Mouse (Mus musculus): ENCODE measurements around the gene Olfr1184. TPM values are rescaled to one million over a fixed set of nuclear protein-coding genes. Genes with fewer than 3 reads are reported as not detected.
"Not testable (repeated sequence)": the region's sequence is repeated elsewhere in the genome, so short reads cannot be mapped to it uniquely, and the experiment has no call there.

The Olfr1184 gene
- not detected in 2 replicates for polyA plus RNA-seq (2015; fragmentation: Nextera tagmentation; extraction: Ambion mirVana)

DNA sequence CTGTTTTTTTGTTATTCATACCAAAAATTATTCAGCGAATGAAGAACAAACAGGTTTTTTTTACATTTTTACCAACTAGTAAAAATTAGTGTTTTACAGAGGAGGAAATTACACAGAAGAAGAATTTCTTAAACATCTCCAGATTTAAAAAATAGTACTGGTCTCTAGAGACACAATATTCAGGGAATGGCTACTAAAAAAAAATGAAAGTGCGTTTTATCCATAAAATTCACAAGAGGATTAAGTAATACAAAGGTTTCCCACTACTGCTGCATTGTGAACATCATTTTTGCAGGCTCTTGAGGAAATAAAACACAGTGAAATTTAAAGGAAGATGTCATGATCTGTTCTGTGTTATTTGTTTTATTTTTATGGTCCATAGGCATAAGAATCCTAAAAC is at the start of gene Olfr1184:
Olfr1184 (plus strand) TSS at position 301 of the 400 bp plus-strand sequence.
- H3K27me3 ChIP-seq (ENCODE audit: insufficient read depth, low read length): no peaks in the 10 kb centered on the region
- WGBS: 94% methylated on average over 2 of the region's 2 CpGs
- H3K4me2 ChIP-seq (replicated peaks; ENCODE audit: low read depth, low read length): no peak within 1 kb of the TSS
- no peak for ATAC-seq (ENCODE audit: low FRiP score, low TSS enrichment)
- no peaks in the 10 kb centered on the region for H3K4me1 ChIP-seq (ENCODE audit: insufficient read depth, low read length)
- H3K9me3 ChIP-seq (ENCODE audit: low read length): no peaks in the 10 kb centered on the region
- no peak within 1 kb of the TSS for H3K27ac ChIP-seq (ENCODE audit: low read length)
- H3K4me3 ChIP-seq (ENCODE audit: low read length): no peak within 1 kb of the TSS
- H3K9ac ChIP-seq (replicated peaks; ENCODE audit: low read length): no peak within 1 kb of the TSS
- no peaks in the 10 kb centered on the region for H3K36me3 ChIP-seq (ENCODE audit: insufficient read depth, low read length)

DNA sequence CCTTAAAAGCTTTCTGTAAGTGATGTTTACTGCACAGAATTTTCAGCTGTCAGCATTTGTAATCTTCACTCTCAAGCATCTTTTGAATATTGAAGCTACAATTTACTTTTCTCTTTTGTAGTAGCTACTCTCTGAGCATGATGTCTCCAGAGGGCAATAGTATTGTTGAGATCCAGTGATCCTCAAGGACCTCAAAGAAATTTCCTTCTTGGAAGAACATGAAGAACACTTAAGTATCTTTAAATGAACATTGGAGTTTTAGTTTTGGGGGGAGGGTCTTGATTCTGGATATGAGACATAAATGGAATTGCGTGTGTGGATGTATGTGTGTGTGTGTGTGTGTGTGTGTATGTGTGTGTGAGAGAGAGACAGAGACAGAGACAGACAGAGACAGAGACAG is 34.4 kb upstream of the Olfr1184 start, which contains the start of gene Gm13757:
Gm13757 (minus strand) TSS at position 101 of the 400 bp plus-strand sequence.
- ATAC-seq (ENCODE audit: low FRiP score, low TSS enrichment): no peak
- Histone ChIP-seq H3K36me3 (ENCODE audit: insufficient read depth, low read length) (no peaks in the 10 kb centered on the region), H3K27ac (ENCODE audit: low read length) (no peak within 1 kb of the TSS), H3K4me2 (replicated peaks; ENCODE audit: low read depth, low read length) (no peak within 1 kb of the TSS), H3K27me3 (ENCODE audit: insufficient read depth, low read length) (no peaks in the 10 kb centered on the region), H3K9me3 (ENCODE audit: low read length) (no peaks in the 10 kb centered on the region), H3K4me3 (ENCODE audit: low read length) (no peak within 1 kb of the TSS), H3K9ac (replicated peaks; ENCODE audit: low read length) (no peak within 1 kb of the TSS), H3K4me1 (ENCODE audit: insufficient read depth, low read length) (no peaks in the 10 kb centered on the region)
- WGBS: 85% methylated on average over 1 of the region's 1 CpGs

DNA sequence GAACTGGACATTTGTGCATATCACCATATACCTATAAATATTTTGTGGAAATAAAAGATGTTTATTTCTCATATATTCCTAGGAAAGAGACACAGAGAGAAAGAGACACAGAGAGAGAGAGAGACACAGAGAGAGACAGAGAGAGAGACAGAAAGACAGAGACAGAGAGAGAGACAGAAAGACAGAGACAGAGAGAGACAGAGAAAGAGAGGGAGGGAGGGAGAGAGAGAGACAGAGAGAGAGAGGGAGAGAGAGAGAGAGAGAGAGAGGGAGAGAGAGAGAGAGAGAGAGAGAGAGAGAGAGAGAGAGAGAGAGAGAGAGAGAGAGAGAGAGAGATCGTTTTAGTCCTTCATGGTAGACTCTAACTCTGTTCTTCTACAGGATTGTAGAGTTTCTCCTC is 28.8 kb upstream of the Olfr1184 start, which contains the start of gene Olfr1183:
Olfr1183 (plus strand) TSS at position 301 of the 400 bp plus-strand sequence.
- WGBS: 92% methylated on average over 1 of the region's 1 CpGs
- H3K27ac ChIP-seq (ENCODE audit: low read length); H3K36me3 ChIP-seq (ENCODE audit: insufficient read depth, low read length); ATAC-seq (ENCODE audit: low FRiP score, low TSS enrichment); H3K4me2 ChIP-seq (replicated peaks; ENCODE audit: low read depth, low read length); H3K27me3 ChIP-seq (ENCODE audit: insufficient read depth, low read length); H3K9ac ChIP-seq (replicated peaks; ENCODE audit: low read length); H3K9me3 ChIP-seq (ENCODE audit: low read length); H3K4me3 ChIP-seq (ENCODE audit: low read length); H3K4me1 ChIP-seq (ENCODE audit: insufficient read depth, low read length): not testable (repeated sequence)

DNA sequence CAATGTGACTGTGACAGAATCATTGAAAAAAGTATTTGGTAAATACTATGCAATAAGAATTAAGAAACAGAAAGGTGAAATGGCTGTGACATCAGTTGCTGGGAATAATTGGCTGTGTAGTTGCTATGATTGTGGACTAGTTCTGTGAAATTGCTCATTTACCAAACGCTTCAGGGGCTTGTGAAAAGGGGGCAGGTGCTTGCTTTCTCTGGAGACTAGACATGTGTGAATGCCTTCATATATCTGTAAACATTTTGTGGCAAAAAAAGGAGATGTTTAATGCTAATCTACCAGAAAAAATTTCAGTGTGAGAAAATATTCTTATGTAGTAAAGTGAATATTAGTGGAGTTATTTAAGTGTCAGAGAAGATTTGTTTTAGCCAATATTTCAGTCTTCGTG is 9.6 kb downstream of the Olfr1184 start, which contains the start of gene Olfr1185-ps1:
Olfr1185-ps1 (plus strand) TSS at position 301 of the 400 bp plus-strand sequence.
- Histone ChIP-seq H3K4me1 (ENCODE audit: insufficient read depth, low read length) (no peaks in the 10 kb centered on the region), H3K27me3 (ENCODE audit: insufficient read depth, low read length) (no peaks in the 10 kb centered on the region), H3K4me2 (replicated peaks; ENCODE audit: low read depth, low read length) (no peak within 1 kb of the TSS), H3K9me3 (ENCODE audit: low read length) (no peaks in the 10 kb centered on the region), H3K27ac (ENCODE audit: low read length) (no peak within 1 kb of the TSS), H3K36me3 (ENCODE audit: insufficient read depth, low read length) (no peaks in the 10 kb centered on the region), H3K9ac (replicated peaks; ENCODE audit: low read length) (no peak within 1 kb of the TSS), H3K4me3 (ENCODE audit: low read length) (no peak within 1 kb of the TSS)
- 64% methylated on average over 2 of the region's 2 CpGs for WGBS
- ATAC-seq (ENCODE audit: low FRiP score, low TSS enrichment): no peak

DNA sequence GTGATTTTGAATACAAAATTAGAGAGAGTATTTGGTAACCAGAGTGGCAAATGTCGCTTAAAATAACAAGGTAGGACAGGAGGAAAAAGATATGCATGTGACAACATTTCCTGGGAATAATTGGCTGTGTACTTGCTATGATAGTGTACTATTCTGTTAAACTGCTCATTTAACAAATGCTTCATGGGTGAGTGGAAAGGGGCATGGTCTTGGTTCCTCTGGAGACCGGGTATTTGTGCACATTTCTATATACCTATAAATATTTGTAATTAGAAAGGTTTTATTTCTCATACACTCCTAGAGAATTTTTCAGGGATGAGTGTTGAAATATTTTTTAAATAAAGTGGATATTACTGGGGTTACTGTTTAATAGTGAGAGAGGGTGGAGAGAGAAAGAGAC is 34.9 kb downstream of the Olfr1184 start, which contains the start of gene Olfr1186:
Olfr1186 (plus strand) TSS at position 301 of the 400 bp plus-strand sequence.
- no peaks in the 10 kb centered on the region for H3K9me3 ChIP-seq (ENCODE audit: low read length)
- H3K36me3 ChIP-seq (ENCODE audit: insufficient read depth, low read length): no peaks in the 10 kb centered on the region
- no peak within 1 kb of the TSS for H3K27ac ChIP-seq (ENCODE audit: low read length)
- H3K9ac ChIP-seq (replicated peaks; ENCODE audit: low read length): no peak within 1 kb of the TSS
- no peaks in the 10 kb centered on the region for H3K27me3 ChIP-seq (ENCODE audit: insufficient read depth, low read length)
- no peak within 1 kb of the TSS for H3K4me2 ChIP-seq (replicated peaks; ENCODE audit: low read depth, low read length)
- no peak within 1 kb of the TSS for H3K4me3 ChIP-seq (ENCODE audit: low read length)
- WGBS: 80% methylated on average over 2 of the region's 2 CpGs
- no peaks in the 10 kb centered on the region for H3K4me1 ChIP-seq (ENCODE audit: insufficient read depth, low read length)
- ATAC-seq (ENCODE audit: low FRiP score, low TSS enrichment): no peak

DNA sequence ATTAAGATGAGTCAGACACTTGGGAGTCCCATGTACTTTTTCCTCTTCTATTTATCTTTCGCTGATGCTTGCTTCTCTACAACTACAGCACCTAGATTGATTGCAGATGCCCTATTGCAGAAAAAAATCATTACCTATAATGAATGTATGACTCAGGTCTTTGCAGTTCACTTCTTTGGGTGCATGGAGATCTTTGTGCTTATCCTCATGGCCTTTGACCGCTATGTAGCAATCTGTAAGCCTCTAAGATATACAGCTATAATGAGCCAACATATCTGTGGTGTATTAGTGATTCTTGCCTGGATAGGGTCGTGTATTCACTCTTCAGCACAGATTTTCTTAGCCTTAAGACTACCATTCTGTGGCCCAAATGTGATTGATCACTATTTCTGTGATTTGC is 42.3 kb downstream of the Olfr1184 start:
- no peak for ATAC-seq (ENCODE audit: low FRiP score, low TSS enrichment)
- Histone ChIP-seq H3K4me1 (ENCODE audit: insufficient read depth, low read length) (no peaks in the 10 kb centered on the region), H3K9ac (replicated peaks; ENCODE audit: low read length) (no peak overlapping the region), H3K4me3 (ENCODE audit: low read length) (no peak overlapping the region), H3K27me3 (ENCODE audit: insufficient read depth, low read length) (no peaks in the 10 kb centered on the region), H3K4me2 (replicated peaks; ENCODE audit: low read depth, low read length) (no peak overlapping the region), H3K36me3 (ENCODE audit: insufficient read depth, low read length) (no peaks in the 10 kb centered on the region), H3K9me3 (ENCODE audit: low read length) (no peaks in the 10 kb centered on the region), H3K27ac (ENCODE audit: low read length) (no peak overlapping the region)
- 78% methylated on average over 3 of the region's 3 CpGs for WGBS

Other genes with a start within 250 kb of the Olfr1184 start
- not detected in 2 replicates for gene Olfr1173, start 203.7 kb upstream of the Olfr1184 start, polyA plus RNA-seq (2015; fragmentation: Nextera tagmentation; extraction: Ambion mirVana)
- gene Olfr1174-ps, start 168.5 kb upstream of the Olfr1184 start, polyA plus RNA-seq (2015; fragmentation: Nextera tagmentation; extraction: Ambion mirVana): not detected in 2 replicates
- gene Olfr1175-ps, start 156.4 kb upstream of the Olfr1184 start, polyA plus RNA-seq (2015; fragmentation: Nextera tagmentation; extraction: Ambion mirVana): not detected in 2 replicates
- not detected in 2 replicates for gene Olfr1176, start 146.9 kb upstream of the Olfr1184 start, polyA plus RNA-seq (2015; fragmentation: Nextera tagmentation; extraction: Ambion mirVana)
- not detected in 2 replicates for gene Olfr1177-ps, start 137.1 kb upstream of the Olfr1184 start, polyA plus RNA-seq (2015; fragmentation: Nextera tagmentation; extraction: Ambion mirVana)
- not detected in 2 replicates for gene Olfr1178, start 96.5 kb upstream of the Olfr1184 start, polyA plus RNA-seq (2015; fragmentation: Nextera tagmentation; extraction: Ambion mirVana)
- gene Olfr1179, start 77.1 kb upstream of the Olfr1184 start, polyA plus RNA-seq (2015; fragmentation: Nextera tagmentation; extraction: Ambion mirVana): not detected in 2 replicates
- gene Olfr1180, start 64.4 kb upstream of the Olfr1184 start, polyA plus RNA-seq (2015; fragmentation: Nextera tagmentation; extraction: Ambion mirVana): not detected in 2 replicates
- not detected in 2 replicates for gene Olfr1181, start 57.4 kb upstream of the Olfr1184 start, polyA plus RNA-seq (2015; fragmentation: Nextera tagmentation; extraction: Ambion mirVana)
- not detected in 2 replicates for gene Gm13757, start 34.5 kb upstream of the Olfr1184 start, polyA plus RNA-seq (2015; fragmentation: Nextera tagmentation; extraction: Ambion mirVana)
- gene Olfr1183, start 28.7 kb upstream of the Olfr1184 start, polyA plus RNA-seq (2015; fragmentation: Nextera tagmentation; extraction: Ambion mirVana): not detected in 2 replicates
- gene Olfr1185-ps1, start 9.7 kb downstream of the Olfr1184 start, polyA plus RNA-seq (2015; fragmentation: Nextera tagmentation; extraction: Ambion mirVana): not detected in 2 replicates
- not detected in 2 replicates for gene Olfr1186, start 35.0 kb downstream of the Olfr1184 start, polyA plus RNA-seq (2015; fragmentation: Nextera tagmentation; extraction: Ambion mirVana)
- not detected in 2 replicates for gene Olfr1188, start 73.3 kb downstream of the Olfr1184 start, polyA plus RNA-seq (2015; fragmentation: Nextera tagmentation; extraction: Ambion mirVana)
- not detected in 2 replicates for gene Olfr1189, start 102.9 kb downstream of the Olfr1184 start, polyA plus RNA-seq (2015; fragmentation: Nextera tagmentation; extraction: Ambion mirVana)
- gene Olfr1191-ps1, start 156.9 kb downstream of the Olfr1184 start, polyA plus RNA-seq (2015; fragmentation: Nextera tagmentation; extraction: Ambion mirVana): not detected in 2 replicates
- not detected in 2 replicates for gene Olfr1192-ps1, start 164.9 kb downstream of the Olfr1184 start, polyA plus RNA-seq (2015; fragmentation: Nextera tagmentation; extraction: Ambion mirVana)
- gene Olfr1193, start 192.0 kb downstream of the Olfr1184 start, polyA plus RNA-seq (2015; fragmentation: Nextera tagmentation; extraction: Ambion mirVana): not detected in 2 replicates
- gene Olfr1195, start 205.6 kb downstream of the Olfr1184 start, polyA plus RNA-seq (2015; fragmentation: Nextera tagmentation; extraction: Ambion mirVana): not detected in 2 replicates
- gene Olfr1196, start 221.0 kb downstream of the Olfr1184 start, polyA plus RNA-seq (2015; fragmentation: Nextera tagmentation; extraction: Ambion mirVana): not detected in 2 replicates
- not detected in 2 replicates for gene Olfr1197, start 248.8 kb downstream of the Olfr1184 start, polyA plus RNA-seq (2015; fragmentation: Nextera tagmentation; extraction: Ambion mirVana)

Data from kidney, embryonic 16.5 days (tissue).